Mouse (Mus musculus) bone marrow macrophage, adult 2 months (primary cell): ENCODE results near the gene Minos1. TPM values are rescaled to one million over a fixed set of nuclear protein-coding genes. Genes with fewer than 3 reads are reported as not detected.
A peak's percentile ranks its signal among the peaks of the same experiment; 100 is the strongest.

Source experiments
- H3K27ac ChIP-seq: 2 replicates; pipeline ENCODE4 v1.5.1; 2012; ENCODE audit warnings: low read depth, low read length; ENCODE audit not compliant: insufficient read depth
- H3K4me1 ChIP-seq: 2 replicates; pipeline ENCODE4 v1.6.1; 2012; ENCODE audit warnings: low read length; ENCODE audit not compliant: control insufficient read depth, insufficient read depth
- H3K4me3 ChIP-seq: 2 replicates; pipeline ENCODE4 v1.5.1; 2012; ENCODE audit warnings: mild to moderate bottlenecking, low read length, moderate library complexity; ENCODE audit not compliant: insufficient read depth
- CTCF ChIP-seq: IDR thresholded peaks from 2 replicates; pipeline ENCODE4 v1.5.1; 2012; ENCODE audit warnings: low read depth, mild to moderate bottlenecking, low read length, moderate library complexity
- POLR2A ChIP-seq: IDR thresholded peaks from 2 replicates; pipeline ENCODE4 v1.6.1; 2012; ENCODE audit warnings: mild to moderate bottlenecking, low read depth, low read length, borderline replicate concordance
- polyA plus RNA-seq: library from polyadenylated mRNA; stranded (reverse); fragments of >200 nt; gene quantifications from 2 replicates; pipeline ENCODE4 v1.2.4, GENCODE M21; 2012; ENCODE audit not compliant: missing spikeins, insufficient read depth, insufficient read length

Minos1 gene
- polyA plus RNA-seq, 1 experiment, result 151 TPM

GRCm38 (mm10) chr4:139088982-139089671 lies 41.8 kb downstream of the Minos1 start:
- no peak for TF ChIP-seq CTCF
- no peak for TF ChIP-seq POLR2A
- Histone ChIP-seq H3K4me3 (no peak overlapping the region), H3K4me1 (no peaks in the 10 kb centered on the region), H3K27ac (no peak overlapping the region)

- no peaks in the 10 kb centered on the region for H3K4me1 ChIP-seq
- H3K4me3 ChIP-seq, result no peak overlapping the region
- H3K27ac ChIP-seq, result no peak overlapping the region
- no peak for TF ChIP-seq POLR2A
- TF ChIP-seq CTCF, result no peak
Observed at GRCm38 (mm10) chr4:139086984-139087383, 43.9 kb downstream of the Minos1 start.

- Histone ChIP-seq H3K27ac (no peak overlapping the region), H3K4me1 (no peaks in the 10 kb centered on the region), H3K4me3 (no peak overlapping the region)
- TF ChIP-seq POLR2A, result no peak
- TF ChIP-seq CTCF, result peak; percentile 50
Observed at GRCm38 (mm10) chr4:139086037-139086436, 44.9 kb downstream of the Minos1 start.

- Histone ChIP-seq H3K27ac (no peak overlapping the region), H3K4me3 (no peak overlapping the region), H3K4me1 (no peaks in the 10 kb centered on the region)
- TF ChIP-seq CTCF (no peak), POLR2A (no peak)
Observed at GRCm38 (mm10) chr4:139085337-139085736, 45.6 kb downstream of the Minos1 start.

- H3K27ac ChIP-seq, result no peak overlapping the region
- no peaks in the 10 kb centered on the region for H3K4me1 ChIP-seq
- H3K4me3 ChIP-seq, result no peak overlapping the region
- TF ChIP-seq CTCF (no peak), POLR2A (no peak)
Observed at GRCm38 (mm10) chr4:139082790-139083564, 47.9 kb downstream of the Minos1 start.

GRCm38 (mm10) chr4:139081270-139081931 lies 49.5 kb downstream of the Minos1 start:
- H3K4me1 ChIP-seq, result no peaks in the 10 kb centered on the region
- TF ChIP-seq CTCF, result no peak
- no peak for TF ChIP-seq POLR2A

GRCm38 (mm10) chr4:139080259-139080658 lies 50.7 kb downstream of the Minos1 start:
- TF ChIP-seq CTCF (no peak), POLR2A (no peak)
- no peak overlapping the region for H3K27ac ChIP-seq
- no peak overlapping the region for H3K4me3 ChIP-seq
- no peaks in the 10 kb centered on the region for H3K4me1 ChIP-seq

More at GRCm38 (mm10) chr4:139081270-139081931, 49.5 kb downstream of the Minos1 start:
- Histone ChIP-seq H3K27ac (no peak overlapping the region), H3K4me3 (no peak overlapping the region)

- no peak overlapping the region for H3K4me3 ChIP-seq
- H3K4me1 ChIP-seq, result no peaks in the 10 kb centered on the region
- H3K27ac ChIP-seq, result no peak overlapping the region
- no peak for TF ChIP-seq CTCF
- TF ChIP-seq POLR2A, result no peak
Observed at GRCm38 (mm10) chr4:139079439-139079838, 51.5 kb downstream of the Minos1 start.

- no peaks in the 10 kb centered on the region for H3K4me1 ChIP-seq
- TF ChIP-seq POLR2A (no peak), CTCF (no peak)
- H3K4me3 ChIP-seq, result no peak overlapping the region
- no peak overlapping the region for H3K27ac ChIP-seq
Observed at GRCm38 (mm10) chr4:139078726-139079125, 52.2 kb downstream of the Minos1 start.
